Mouse (Mus musculus) neural tube, embryonic 14.5 days (tissue): ENCODE measurements around the gene Fam167b. TPM values are rescaled to one million over a fixed set of nuclear protein-coding genes. Genes with fewer than 3 reads are reported as not detected.

Experiments
- ATAC-seq: fragments of 200-750 bp; cut with Nextera tagmentation; 2 replicates; pipeline ENCODE4 v1.8.0; 2017; ENCODE audit warnings: low read depth, mild to moderate bottlenecking, moderate TSS enrichment, moderate library complexity
- H3K27ac ChIP-seq: fragments of 300-500 bp; sonication (generic); 2 replicates; pipeline ENCODE4 v1.5.1; 2014; ENCODE audit warnings: low read depth, mild to moderate bottlenecking, control low read depth, low read length, moderate library complexity, mixed read lengths
- H3K27me3 ChIP-seq: fragments of 300-500 bp; sonication (generic); 2 replicates; pipeline ENCODE4 v1.6.1; 2014; ENCODE audit warnings: low read length; ENCODE audit not compliant: control insufficient read depth, insufficient read depth
- H3K36me3 ChIP-seq: fragments of 300-500 bp; sonication (generic); 2 replicates; pipeline ENCODE4 v1.6.1; 2014; ENCODE audit warnings: low read length, mixed read lengths; ENCODE audit not compliant: control insufficient read depth, insufficient read depth
- H3K4me1 ChIP-seq: fragments of 300-500 bp; sonication (generic); 2 replicates; pipeline ENCODE4 v1.6.1; 2014; ENCODE audit warnings: low read length; ENCODE audit not compliant: control insufficient read depth, insufficient read depth
- H3K4me2 ChIP-seq: fragments of 300-500 bp; sonication (generic); 2 replicates; pipeline ENCODE4 v1.6.1; 2014; ENCODE audit warnings: mild to moderate bottlenecking, low read depth, low read length, control low read depth
- H3K4me3 ChIP-seq: fragments of 300-500 bp; sonication (generic); 2 replicates; pipeline ENCODE4 v1.5.1; 2014; ENCODE audit warnings: low read depth, low read length, control low read depth, mixed read lengths
- H3K9ac ChIP-seq: fragments of 300-500 bp; sonication (generic); replicated peaks from 2 replicates; pipeline ENCODE4 v1.6.1; 2014; ENCODE audit warnings: low read depth, mild to moderate bottlenecking, control low read depth, low read length, mixed read lengths
- H3K9me3 ChIP-seq: fragments of 300-500 bp; sonication (generic); 2 replicates; pipeline ENCODE4 v1.6.1; 2016; ENCODE audit warnings: low read length; ENCODE audit not compliant: control insufficient read depth
- WGBS: fragments of 180-500 bp; shearing (Covaris S2); extraction: QIAGEN DNeasy Blood & Tissue Kit; methylation state at CpG from one replicate; pipeline ENCODE4 v1.1.7; 2014; 5-methylcytosine and 5-hydroxymethylcytosine counted together
- polyA plus RNA-seq: library from polyadenylated mRNA; unstranded; fragments of >200 nt; fragmentation: Nextera tagmentation; extraction: Ambion mirVana; gene quantifications from 2 replicates; pipeline ENCODE4 v1.2.1, GENCODE M21; 2014

Fam167b gene
- polyA plus RNA-seq, 1 experiment from 2014 or later, result not detected

- Histone ChIP-seq H3K4me3 (no peak overlapping the region), H3K9ac (no peak overlapping the region), H3K4me1 (no peaks in the 10 kb centered on the region; the same call in 1 of the 2 replicates), H3K27ac (no peak overlapping the region), H3K9me3 (no peaks in the 10 kb centered on the region), H3K27me3 (no peaks in the 10 kb centered on the region), H3K36me3 (no peaks in the 10 kb centered on the region), H3K4me2 (no peak overlapping the region)
- 89% methylated on average over 13 of the region's 13 CpGs for WGBS
- ATAC-seq, result no peak
Measured at GRCm38 (mm10) chr4:129572236-129573092, 5.9 kb downstream of the Fam167b start.

GRCm38 (mm10) chr4:129571551-129572084, 6.7 kb downstream of the Fam167b start:
- no peaks in the 10 kb centered on the region for H3K4me1 ChIP-seq
- H3K27me3 ChIP-seq, result no peaks in the 10 kb centered on the region
- no peak for ATAC-seq
- no peaks in the 10 kb centered on the region for H3K9me3 ChIP-seq
- no peaks in the 10 kb centered on the region for H3K36me3 ChIP-seq
- 77% methylated on average over 8 of the region's 8 CpGs for WGBS
- H3K9ac ChIP-seq, result no peak overlapping the region
- H3K4me3 ChIP-seq, result no peak overlapping the region
- no peak overlapping the region for H3K27ac ChIP-seq
- no peak overlapping the region for H3K4me2 ChIP-seq

- no peak overlapping the region for H3K27ac ChIP-seq
- no peaks in the 10 kb centered on the region for H3K27me3 ChIP-seq
- H3K9me3 ChIP-seq, result no peaks in the 10 kb centered on the region
- no peak overlapping the region for H3K4me3 ChIP-seq
- H3K4me2 ChIP-seq, result no peak overlapping the region
- H3K9ac ChIP-seq, result no peak overlapping the region
- H3K36me3 ChIP-seq, result no peaks in the 10 kb centered on the region
- H3K4me1 ChIP-seq, result no peaks in the 10 kb centered on the region
- 88% methylated on average over 6 of the region's 6 CpGs for WGBS
- no peak for ATAC-seq
Measured at GRCm38 (mm10) chr4:129570028-129570427, 8.3 kb downstream of the Fam167b start.

- H3K9ac ChIP-seq, result no peak overlapping the region
- WGBS, result 95% methylated on average over 7 of the region's 7 CpGs
- no peaks in the 10 kb centered on the region for H3K9me3 ChIP-seq
Measured at GRCm38 (mm10) chr4:129568366-129568765, 10.0 kb downstream of the Fam167b start.

GRCm38 (mm10) chr4:129565139-129565538, 13.2 kb downstream of the Fam167b start:
- H3K9me3 ChIP-seq, result no peaks in the 10 kb centered on the region
- no peak overlapping the region for H3K27ac ChIP-seq
- H3K36me3 ChIP-seq, result no peaks in the 10 kb centered on the region
- H3K4me1 ChIP-seq, result no peaks in the 10 kb centered on the region
- no peak overlapping the region for H3K4me3 ChIP-seq
- 88% methylated on average over 6 of the region's 6 CpGs for WGBS
- no peaks in the 10 kb centered on the region for H3K27me3 ChIP-seq
- no peak overlapping the region for H3K9ac ChIP-seq
- no peak overlapping the region for H3K4me2 ChIP-seq
- ATAC-seq, result no peak

More at GRCm38 (mm10) chr4:129568366-129568765, 10.0 kb downstream of the Fam167b start:
- Histone ChIP-seq H3K4me2 (no peak overlapping the region), H3K4me3 (no peak overlapping the region), H3K4me1 (no peaks in the 10 kb centered on the region), H3K27me3 (no peaks in the 10 kb centered on the region), H3K36me3 (no peaks in the 10 kb centered on the region), H3K27ac (no peak overlapping the region)
- ATAC-seq, result no peak

GRCm38 (mm10) chr4:129563718-129564117, 14.6 kb downstream of the Fam167b start:
- Histone ChIP-seq H3K36me3 (no peaks in the 10 kb centered on the region), H3K27me3 (no peaks in the 10 kb centered on the region), H3K9me3 (no peaks in the 10 kb centered on the region), H3K27ac (no peak overlapping the region), H3K4me2 (no peak overlapping the region), H3K9ac (no peak overlapping the region), H3K4me1 (no peaks in the 10 kb centered on the region), H3K4me3 (no peak overlapping the region)
- ATAC-seq, result no peak
- 25% methylated on average over 8 of the region's 8 CpGs for WGBS

- no peak overlapping the region for H3K27ac ChIP-seq
- H3K9me3 ChIP-seq, result no peaks in the 10 kb centered on the region
- H3K27me3 ChIP-seq, result no peaks in the 10 kb centered on the region
- no peak for ATAC-seq
- no peak overlapping the region for H3K4me3 ChIP-seq
- WGBS, result 93% methylated on average over 5 of the region's 5 CpGs
- no peaks in the 10 kb centered on the region for H3K36me3 ChIP-seq
- H3K4me1 ChIP-seq, result 0 out of 2 replicates have a peak, but pooled peaks cover 2% of the 10 kb centered on the region
- no peak overlapping the region for H3K4me2 ChIP-seq
- H3K9ac ChIP-seq, result no peak overlapping the region
Measured at GRCm38 (mm10) chr4:129561184-129561583, 17.2 kb downstream of the Fam167b start.

- ATAC-seq, result no peak
- peaks cover 2% of the 10 kb centered on the region; the same call in 1 of the 2 replicates for H3K4me1 ChIP-seq
- H3K9me3 ChIP-seq, result no peaks in the 10 kb centered on the region
- no peak overlapping the region for H3K27ac ChIP-seq
- H3K4me2 ChIP-seq, result no peak overlapping the region
- H3K36me3 ChIP-seq, result no peaks in the 10 kb centered on the region
- no peaks in the 10 kb centered on the region for H3K27me3 ChIP-seq
- no peak overlapping the region for H3K9ac ChIP-seq
- no peak overlapping the region for H3K4me3 ChIP-seq
- WGBS, result 88% methylated on average over 12 of the region's 12 CpGs
Measured at GRCm38 (mm10) chr4:129558321-129558955, 19.9 kb downstream of the Fam167b start.
